Mouse (Mus musculus): ENCODE measurements at regions not wholly inside any gene's neighbourhood (a gene's known extent, or its start where the extent isn't known, plus 50 kb on each side); places are given as distances from the start of the nearest gene placed in this dataset.
A peak's percentile ranks its signal among the peaks of the same experiment; 100 is the strongest.
"Not testable (repeated sequence)": the region's sequence is repeated elsewhere in the genome, so short reads cannot be mapped to it uniquely, and the experiment has no call there.

- H3K9me3 ChIP-seq (ENCODE audit: control insufficient read depth, low read length): no peaks in the 10 kb centered on the region
- peak overlapping the region; percentile 41; the same call in 1 of the 2 replicates for H3K27ac ChIP-seq (replicated peaks; ENCODE audit: low read depth, low read length)
- WGBS: 4% methylated on average over 5 of the region's 5 CpGs
- H3K4me2 ChIP-seq (ENCODE audit: low read length): peak overlapping the region; percentile 50
- peaks cover 5% of the 10 kb centered on the region; the same call in 1 of the 2 replicates for H3K4me1 ChIP-seq (ENCODE audit: control insufficient read depth, insufficient read depth, low read length)
- H3K36me3 ChIP-seq (ENCODE audit: control insufficient read depth, insufficient read depth, low read length): no peaks in the 10 kb centered on the region
- peak overlapping the region; percentile 26 for H3K4me3 ChIP-seq (replicated peaks; ENCODE audit: low read depth, low read length)
- DNase-seq (peak; percentile 33), ATAC-seq (ENCODE audit: low FRiP score, low TSS enrichment) (no peak; the same call in 1 of the 2 replicates)
- peak overlapping the region; percentile 37 for H3K9ac ChIP-seq (replicated peaks; ENCODE audit: low read length)
- peaks cover 7% of the 10 kb centered on the region; the same call in 1 of the 2 replicates for H3K27me3 ChIP-seq (ENCODE audit: control insufficient read depth, insufficient read depth, low read length)
Observed at GRCm38 (mm10) chr13:18497582-18498157, 100.2 kb upstream of the Pou6f2 start.

- Histone ChIP-seq H3K27ac (replicated peaks; ENCODE audit: low read depth, low read length) (peak overlapping the region; percentile 61; the same call in 1 of the 2 replicates), H3K9me3 (ENCODE audit: control insufficient read depth, low read length) (no peaks in the 10 kb centered on the region)
Observed at GRCm38 (mm10) chr13:18495021-18495811, 97.7 kb upstream of the Pou6f2 start.

GRCm38 (mm10) chr13:18485785-18486184 is 88.3 kb upstream of the Pou6f2 start:
- H3K27ac ChIP-seq (replicated peaks; ENCODE audit: low read depth, low read length); H3K36me3 ChIP-seq (ENCODE audit: control insufficient read depth, insufficient read depth, low read length); H3K4me1 ChIP-seq (ENCODE audit: control insufficient read depth, insufficient read depth, low read length); H3K9ac ChIP-seq (replicated peaks; ENCODE audit: low read length); ATAC-seq (ENCODE audit: low FRiP score, low TSS enrichment); DNase-seq; H3K4me3 ChIP-seq (replicated peaks; ENCODE audit: low read depth, low read length); H3K27me3 ChIP-seq (ENCODE audit: control insufficient read depth, insufficient read depth, low read length); H3K9me3 ChIP-seq (ENCODE audit: control insufficient read depth, low read length); H3K4me2 ChIP-seq (ENCODE audit: low read length): not testable (repeated sequence)
- 23% methylated on average over 4 of the region's 4 CpGs for WGBS

More at GRCm38 (mm10) chr13:18495021-18495811, 97.7 kb upstream of the Pou6f2 start:
- Histone ChIP-seq H3K4me1 (ENCODE audit: control insufficient read depth, insufficient read depth, low read length) (peaks cover 5% of the 10 kb centered on the region; the same call in 1 of the 2 replicates), H3K36me3 (ENCODE audit: control insufficient read depth, insufficient read depth, low read length) (no peaks in the 10 kb centered on the region), H3K27me3 (ENCODE audit: control insufficient read depth, insufficient read depth, low read length) (peaks cover 7% of the 10 kb centered on the region; the same call in 1 of the 2 replicates), H3K4me2 (ENCODE audit: low read length) (peak overlapping the region; percentile 50), H3K4me3 (replicated peaks; ENCODE audit: low read depth, low read length) (no peak overlapping the region), H3K9ac (replicated peaks; ENCODE audit: low read length) (peak overlapping the region; percentile 9; the same call in 1 of the 2 replicates)
- 77% methylated on average over 10 of the region's 10 CpGs for WGBS
- ATAC-seq (ENCODE audit: low FRiP score, low TSS enrichment) (no peak), DNase-seq (no peak)

GRCm38 (mm10) chr13:18485080-18485479 is 87.6 kb upstream of the Pou6f2 start:
- H3K4me2 ChIP-seq (ENCODE audit: low read length): no peak overlapping the region
- H3K36me3 ChIP-seq (ENCODE audit: control insufficient read depth, insufficient read depth, low read length): no peaks in the 10 kb centered on the region
- H3K4me1 ChIP-seq (ENCODE audit: control insufficient read depth, insufficient read depth, low read length): no peaks in the 10 kb centered on the region
- DNase-seq (no peak), ATAC-seq (ENCODE audit: low FRiP score, low TSS enrichment) (no peak)
- H3K27me3 ChIP-seq (ENCODE audit: control insufficient read depth, insufficient read depth, low read length): no peaks in the 10 kb centered on the region
- H3K9me3 ChIP-seq (ENCODE audit: control insufficient read depth, low read length): no peaks in the 10 kb centered on the region
- WGBS: 92% methylated on average over 1 of the region's 1 CpGs
- no peak overlapping the region for H3K9ac ChIP-seq (replicated peaks; ENCODE audit: low read length)
- H3K27ac ChIP-seq (replicated peaks; ENCODE audit: low read depth, low read length): no peak overlapping the region
- H3K4me3 ChIP-seq (replicated peaks; ENCODE audit: low read depth, low read length): no peak overlapping the region

- ATAC-seq (ENCODE audit: low FRiP score, low TSS enrichment) (no peak), DNase-seq (no peak)
- Histone ChIP-seq H3K4me2 (ENCODE audit: low read length) (no peak overlapping the region), H3K4me3 (replicated peaks; ENCODE audit: low read depth, low read length) (no peak overlapping the region), H3K27me3 (ENCODE audit: control insufficient read depth, insufficient read depth, low read length) (no peaks in the 10 kb centered on the region), H3K27ac (replicated peaks; ENCODE audit: low read depth, low read length) (no peak overlapping the region), H3K36me3 (ENCODE audit: control insufficient read depth, insufficient read depth, low read length) (no peaks in the 10 kb centered on the region), H3K4me1 (ENCODE audit: control insufficient read depth, insufficient read depth, low read length) (no peaks in the 10 kb centered on the region), H3K9me3 (ENCODE audit: control insufficient read depth, low read length) (no peaks in the 10 kb centered on the region), H3K9ac (replicated peaks; ENCODE audit: low read length) (no peak overlapping the region)
Observed at GRCm38 (mm10) chr13:18476311-18476710, 78.8 kb upstream of the Pou6f2 start.

GRCm38 (mm10) chr13:18471534-18471933 is 74.0 kb upstream of the Pou6f2 start:
- Histone ChIP-seq H3K4me2 (ENCODE audit: low read length) (no peak overlapping the region), H3K4me3 (replicated peaks; ENCODE audit: low read depth, low read length) (no peak overlapping the region), H3K9ac (replicated peaks; ENCODE audit: low read length) (no peak overlapping the region), H3K36me3 (ENCODE audit: control insufficient read depth, insufficient read depth, low read length) (no peaks in the 10 kb centered on the region), H3K9me3 (ENCODE audit: control insufficient read depth, low read length) (no peaks in the 10 kb centered on the region), H3K4me1 (ENCODE audit: control insufficient read depth, insufficient read depth, low read length) (no peaks in the 10 kb centered on the region), H3K27ac (replicated peaks; ENCODE audit: low read depth, low read length) (no peak overlapping the region), H3K27me3 (ENCODE audit: control insufficient read depth, insufficient read depth, low read length) (no peaks in the 10 kb centered on the region)
- ATAC-seq (ENCODE audit: low FRiP score, low TSS enrichment): no peak
- 38% methylated on average over 1 of the region's 1 CpGs for WGBS
- DNase-seq: peak; percentile 54

- H3K36me3 ChIP-seq (ENCODE audit: control insufficient read depth, insufficient read depth, low read length): no peaks in the 10 kb centered on the region
- no peaks in the 10 kb centered on the region for H3K9me3 ChIP-seq (ENCODE audit: control insufficient read depth, low read length)
- ATAC-seq (ENCODE audit: low FRiP score, low TSS enrichment): no peak
- 89% methylated on average over 7 of the region's 7 CpGs for WGBS
- H3K27ac ChIP-seq (replicated peaks; ENCODE audit: low read depth, low read length): no peak overlapping the region
- no peaks in the 10 kb centered on the region for H3K27me3 ChIP-seq (ENCODE audit: control insufficient read depth, insufficient read depth, low read length)
- H3K4me3 ChIP-seq (replicated peaks; ENCODE audit: low read depth, low read length): no peak overlapping the region
- DNase-seq: no peak
- H3K4me2 ChIP-seq (ENCODE audit: low read length): no peak overlapping the region
- 0 out of 2 replicates have a peak, but pooled peaks cover 6% of the 10 kb centered on the region for H3K4me1 ChIP-seq (ENCODE audit: control insufficient read depth, insufficient read depth, low read length)
- H3K9ac ChIP-seq (replicated peaks; ENCODE audit: low read length): no peak overlapping the region
Observed at GRCm38 (mm10) chr13:18465921-18466320, 68.4 kb upstream of the Pou6f2 start.

GRCm38 (mm10) chr13:18462221-18462620 is 64.7 kb upstream of the Pou6f2 start:
- Histone ChIP-seq H3K36me3 (ENCODE audit: control insufficient read depth, insufficient read depth, low read length) (no peaks in the 10 kb centered on the region), H3K27me3 (ENCODE audit: control insufficient read depth, insufficient read depth, low read length) (no peaks in the 10 kb centered on the region), H3K27ac (replicated peaks; ENCODE audit: low read depth, low read length) (no peak overlapping the region), H3K4me2 (ENCODE audit: low read length) (no peak overlapping the region), H3K9me3 (ENCODE audit: control insufficient read depth, low read length) (no peaks in the 10 kb centered on the region), H3K9ac (replicated peaks; ENCODE audit: low read length) (no peak overlapping the region), H3K4me1 (ENCODE audit: control insufficient read depth, insufficient read depth, low read length) (0 out of 2 replicates have a peak, but pooled peaks cover 6% of the 10 kb centered on the region), H3K4me3 (replicated peaks; ENCODE audit: low read depth, low read length) (no peak overlapping the region)
- peak; percentile 35 for DNase-seq
- ATAC-seq (ENCODE audit: low FRiP score, low TSS enrichment): no peak
- WGBS: 4% methylated on average over 4 of the region's 4 CpGs

Measured in midbrain, embryonic 14.5 days (tissue).